Mouse (Mus musculus): ENCODE results near the gene Ldb2. TPM values are rescaled to one million over a fixed set of nuclear protein-coding genes. Genes with fewer than 3 reads are reported as not detected.

The Ldb2 gene
- total RNA-seq, 2 experiments from 2014 or later, result 34.1 to 40.6 TPM

DNA sequence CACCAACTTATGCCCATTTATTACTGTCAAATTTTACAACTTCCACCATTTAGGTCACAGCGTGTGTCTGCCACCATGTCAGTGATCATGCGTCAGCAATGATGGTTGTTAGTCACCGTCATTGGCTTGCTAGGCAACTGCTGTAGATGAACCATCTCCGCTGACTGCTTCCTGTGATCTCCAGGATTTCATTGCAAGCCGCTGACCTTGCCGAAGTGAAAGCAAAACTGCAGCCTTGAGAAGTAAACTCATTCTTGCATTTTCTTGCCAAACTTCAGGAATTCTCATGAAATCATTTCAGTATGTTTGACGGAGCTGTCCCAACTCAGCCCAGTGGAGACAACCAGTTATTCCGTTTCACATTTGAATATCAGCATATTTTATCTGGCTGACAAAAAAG, 247.4 kb downstream of the Ldb2 start:
- no peak for DNase-seq (ENCODE audit: low spot score in 2 of 2)

DNA sequence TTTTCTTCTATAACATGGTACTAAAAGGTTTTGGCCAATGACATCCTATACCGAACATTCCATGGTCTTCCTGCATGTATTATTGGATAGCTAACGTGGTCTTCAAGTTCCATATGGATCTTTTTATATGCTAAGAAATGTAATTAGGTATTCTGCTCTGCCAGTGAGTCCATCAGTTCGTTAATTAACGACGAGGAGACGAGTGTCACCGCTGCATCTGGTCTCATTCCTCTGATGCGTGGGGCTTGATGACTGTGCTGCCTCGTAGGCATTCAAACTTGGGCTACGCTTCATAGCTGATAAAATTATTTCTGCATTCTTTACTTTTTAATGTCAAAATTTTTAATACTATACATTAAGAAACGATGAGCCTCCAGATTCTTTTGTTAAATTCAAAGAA, 251.0 kb downstream of the Ldb2 start:
- DNase-seq (ENCODE audit: low spot score in 2 of 2), result no peak

DNA sequence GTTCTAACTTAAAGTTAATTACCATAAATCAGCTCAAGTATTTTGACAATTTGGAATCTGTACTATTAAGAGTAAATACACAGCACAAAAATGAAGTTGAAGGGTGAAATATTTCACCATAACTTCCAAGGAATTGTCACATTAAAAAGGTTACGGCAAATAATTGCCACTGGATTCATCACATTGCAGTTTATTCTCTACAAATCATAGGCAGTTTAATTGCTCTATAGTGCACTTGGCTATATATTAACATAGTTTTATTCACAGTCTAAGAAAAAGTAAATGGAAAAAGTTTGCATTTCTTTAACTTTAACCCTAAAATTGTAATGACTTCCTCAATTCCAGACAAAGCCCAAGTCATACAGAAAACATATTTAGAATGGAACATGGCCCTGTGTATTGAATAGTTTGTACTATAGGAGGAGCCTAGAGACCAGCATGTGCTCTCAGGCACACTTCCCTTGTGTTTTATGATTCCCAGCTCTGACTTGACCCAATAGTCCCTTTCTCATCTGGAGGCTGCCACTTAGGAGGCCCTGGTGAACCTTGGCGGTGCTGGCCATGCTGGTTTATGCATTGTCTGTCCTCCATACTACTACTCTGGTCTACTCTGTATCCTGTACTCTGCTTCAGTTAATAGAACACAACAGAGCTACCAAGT, 255.9 kb downstream of the Ldb2 start:
- DNase-seq (ENCODE audit: low spot score in 2 of 2), result no peak

DNA sequence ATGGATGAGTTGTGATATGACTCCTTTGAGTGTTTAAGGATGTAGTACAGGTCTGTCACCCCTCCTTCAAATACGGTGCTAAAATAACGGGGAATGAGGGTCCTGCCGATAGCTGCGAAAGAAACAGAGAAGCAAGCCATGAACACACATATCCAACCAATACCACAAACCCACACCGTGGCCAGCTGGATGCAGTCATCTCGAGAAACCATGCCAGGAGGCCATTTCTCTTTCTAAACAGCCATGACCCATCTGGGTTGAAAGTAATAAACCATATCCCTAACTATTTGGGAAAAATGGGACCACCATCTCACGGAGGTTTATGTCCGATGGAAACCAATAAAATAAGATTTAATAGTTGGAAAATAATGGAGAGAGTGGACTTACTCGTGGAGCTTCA, 257.7 kb downstream of the Ldb2 start:
- no peak for DNase-seq (ENCODE audit: low spot score in 2 of 2)

DNA sequence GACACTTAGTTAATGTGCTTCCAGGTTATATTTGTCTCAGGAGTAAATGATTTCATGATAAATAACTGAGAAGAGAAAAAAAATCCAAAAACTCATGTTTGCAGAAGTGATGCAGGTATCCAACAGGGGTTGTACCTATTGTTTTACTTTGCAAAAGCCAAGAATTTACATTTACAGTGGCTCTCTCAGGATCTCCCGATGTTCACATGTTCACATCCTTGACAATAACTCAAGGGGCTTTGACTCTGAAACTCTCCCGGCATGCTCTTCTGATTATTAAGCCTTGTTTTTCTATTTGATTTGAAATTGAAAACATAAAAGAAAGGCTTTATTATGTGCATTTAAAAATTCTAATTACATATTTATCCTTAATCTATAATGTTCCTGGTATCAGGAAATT, 260.8 kb downstream of the Ldb2 start:
- no peak for DNase-seq (ENCODE audit: low spot score in 2 of 2)

DNA sequence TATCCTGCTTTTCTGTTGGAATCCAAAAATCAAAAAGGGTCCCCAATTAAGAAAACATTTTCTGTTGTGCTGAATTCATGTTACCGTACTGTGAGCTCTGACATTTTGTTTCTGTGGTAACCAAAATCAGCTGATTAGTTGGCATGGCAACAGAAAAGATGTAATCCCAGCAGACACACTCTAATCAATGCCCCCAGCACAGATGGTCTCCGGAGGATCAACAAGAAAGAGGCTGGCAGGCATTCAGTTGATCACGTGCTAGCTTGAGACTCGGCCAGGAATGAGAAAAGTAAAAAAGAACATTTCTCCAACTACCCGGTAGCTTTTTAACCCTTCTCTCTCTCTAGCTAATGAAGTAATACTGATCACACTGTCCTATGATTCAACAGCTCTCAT, 261.5 kb downstream of the Ldb2 start:
- DNase-seq (ENCODE audit: low spot score in 2 of 2), result peak; percentile 83 to 98

DNA sequence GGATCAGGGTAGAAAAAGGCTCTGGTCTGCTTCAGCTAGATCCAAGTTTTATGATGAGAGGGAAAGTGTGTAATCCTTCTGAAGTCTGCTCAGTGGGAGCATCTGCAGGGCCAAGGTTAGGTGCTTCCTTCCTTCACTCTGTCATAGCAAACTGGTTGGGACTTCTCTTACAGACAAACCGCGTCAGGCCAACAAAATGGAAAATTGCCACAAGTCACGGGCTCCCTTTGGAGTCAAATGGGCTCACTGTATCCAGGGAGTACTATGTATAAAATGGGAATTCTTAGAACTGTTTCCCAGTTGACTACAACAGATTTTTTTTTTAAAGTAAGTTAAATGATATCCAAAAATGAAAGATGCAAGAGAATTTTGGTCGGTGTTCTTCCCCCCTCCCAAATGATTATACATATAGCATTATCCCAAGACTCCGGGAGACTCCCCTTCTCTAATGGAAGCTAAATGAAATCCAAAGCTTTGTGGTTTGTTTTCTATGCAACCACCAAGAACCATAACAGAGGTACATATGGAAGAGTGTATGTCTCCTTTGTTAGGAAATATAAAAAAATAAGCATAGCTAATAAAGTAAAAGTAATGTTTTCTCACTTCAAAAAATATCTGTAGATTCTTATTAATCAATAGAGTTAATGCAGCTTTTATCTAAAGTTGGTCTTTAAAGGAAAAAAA, 262.0 kb downstream of the Ldb2 start:
- DNase-seq (ENCODE audit: low spot score in 2 of 2), result no peak

DNA sequence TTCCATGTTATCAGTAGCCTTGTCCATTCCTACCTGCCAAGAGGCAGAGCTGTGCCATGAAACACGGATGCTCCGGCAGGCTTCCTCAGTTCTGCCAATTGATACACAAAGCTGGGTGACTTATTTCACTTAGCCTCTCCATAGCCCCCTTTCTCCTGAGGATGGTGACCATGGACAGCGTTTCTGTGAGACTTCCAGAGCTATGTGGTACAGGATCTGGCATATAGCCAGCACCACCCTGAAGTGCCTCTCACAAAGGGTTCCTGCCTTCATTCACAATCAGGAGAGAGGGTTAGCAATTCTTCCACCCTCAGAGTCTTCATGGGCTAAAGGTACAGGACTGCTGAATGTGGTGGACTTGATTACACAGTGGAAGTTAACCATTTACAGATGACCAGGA, 270.0 kb downstream of the Ldb2 start:
- DNase-seq (ENCODE audit: low spot score in 2 of 2), result no peak

DNA sequence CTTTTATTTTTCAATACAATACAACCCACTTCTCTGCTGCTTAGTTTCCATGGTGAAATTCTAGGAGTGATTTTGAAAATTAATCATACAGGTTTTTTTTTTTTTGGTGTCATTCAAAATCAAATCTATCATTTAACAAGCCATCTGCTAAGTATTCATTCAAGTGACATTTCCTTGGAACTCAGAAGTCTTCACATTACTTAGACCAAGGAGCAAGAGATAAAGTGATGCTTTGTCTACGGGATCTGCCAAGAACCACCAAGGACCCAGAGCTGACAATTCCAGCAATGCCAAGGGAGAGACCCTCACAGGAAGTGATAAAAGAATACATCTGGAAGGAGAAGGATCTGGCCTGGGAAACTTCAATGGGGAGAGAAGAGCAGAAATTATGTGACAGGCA, 270.5 kb downstream of the Ldb2 start:
- no peak for DNase-seq (ENCODE audit: low spot score in 2 of 2)

DNA sequence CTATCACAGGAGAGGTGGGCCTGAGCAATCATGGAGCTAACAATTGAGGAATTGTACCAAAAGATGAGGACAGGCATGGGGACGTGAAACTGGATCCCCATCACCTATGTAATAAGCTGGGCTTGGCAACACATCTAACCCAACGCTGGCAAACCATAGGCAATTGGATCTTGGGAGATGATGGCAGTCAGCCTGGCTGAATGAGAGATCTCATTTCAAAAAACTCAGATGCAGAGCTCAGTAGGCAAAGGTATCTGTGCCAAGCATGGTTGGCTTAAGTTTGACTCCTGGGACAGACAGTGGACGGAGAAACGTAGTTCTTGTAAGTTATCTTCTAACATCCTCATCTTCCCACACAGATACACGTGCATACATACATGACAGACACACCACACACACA, 294.3 kb downstream of the Ldb2 start:
- DNase-seq (ENCODE audit: low spot score in 2 of 2), result no peak

DNA sequence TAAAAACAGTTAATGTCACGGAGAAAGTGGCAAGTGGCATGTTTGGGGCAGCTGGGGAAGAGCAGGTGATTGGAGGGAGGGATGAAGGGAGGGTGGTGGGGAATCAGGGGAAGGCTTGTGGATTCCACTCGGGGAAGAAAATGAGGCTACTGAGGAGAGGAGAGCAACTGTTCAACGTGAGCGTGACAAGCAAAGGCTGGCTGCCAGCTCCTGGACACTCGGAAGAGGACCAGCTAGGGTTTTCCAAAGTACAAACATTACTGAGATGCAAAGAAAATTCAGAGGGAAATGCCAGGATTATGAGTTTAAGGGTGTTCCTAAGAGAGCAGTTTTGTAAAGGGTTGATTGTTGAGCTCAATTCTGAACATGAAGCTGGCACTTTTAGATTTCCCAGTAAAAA, 294.7 kb downstream of the Ldb2 start:
- DNase-seq (ENCODE audit: low spot score in 2 of 2), result no peak

DNA sequence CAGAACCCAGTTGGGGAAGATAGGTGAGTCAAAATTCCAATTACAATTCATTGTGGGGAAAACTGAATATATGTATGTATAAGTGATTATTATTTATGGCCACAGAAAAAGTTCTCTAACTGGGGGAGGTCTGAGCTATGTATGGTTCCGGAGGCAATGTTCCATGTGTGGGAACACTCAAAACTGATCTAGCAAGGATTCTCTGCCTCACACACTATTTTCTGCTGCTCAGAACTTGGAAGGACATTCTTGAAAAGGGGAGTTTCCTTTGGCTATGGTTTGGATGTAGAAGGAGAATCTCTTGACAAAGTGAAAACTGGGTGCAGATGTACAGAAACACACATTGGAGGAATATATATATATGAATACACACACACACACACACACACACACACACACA, 301.3 kb downstream of the Ldb2 start:
- DNase-seq (ENCODE audit: low spot score in 2 of 2), result no peak

DNA sequence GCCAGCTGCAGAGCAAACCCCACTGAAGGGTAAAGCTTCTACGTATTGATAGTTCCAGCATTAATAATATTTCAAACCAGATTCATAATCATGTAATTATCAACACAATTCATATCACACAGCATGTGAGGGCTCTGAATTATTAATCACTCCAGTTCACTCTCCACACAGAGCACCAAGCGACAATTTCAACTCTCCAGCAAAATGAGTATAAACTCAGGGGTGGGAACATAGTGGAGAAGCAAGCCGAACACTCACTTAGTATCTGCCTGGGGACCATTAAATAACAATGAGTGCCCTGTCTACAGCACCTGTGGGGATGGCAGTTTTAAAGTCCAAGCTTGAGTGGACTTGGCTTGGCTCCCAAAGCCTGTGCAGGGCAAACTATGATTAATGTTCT, 302.6 kb downstream of the Ldb2 start:
- no peak for DNase-seq (ENCODE audit: low spot score in 2 of 2)

DNA sequence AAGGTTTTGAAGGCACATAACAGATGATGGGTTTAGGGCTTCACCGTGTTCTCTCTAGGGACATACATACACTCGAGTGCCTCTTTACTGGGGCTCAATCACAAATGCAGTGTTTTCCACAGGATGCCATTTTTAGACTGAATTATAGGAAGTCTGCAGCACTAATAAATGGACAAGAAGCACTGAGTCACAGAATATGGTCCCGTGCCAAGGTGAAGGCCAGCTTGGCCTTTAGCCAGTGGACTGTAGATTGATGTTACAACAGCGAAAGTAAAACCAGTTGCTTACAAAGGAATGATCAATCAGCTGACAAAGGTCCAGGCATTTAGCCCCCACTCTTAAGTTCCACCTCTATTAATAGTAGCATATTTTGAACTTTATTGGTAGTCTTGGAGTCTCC, 304.4 kb downstream of the Ldb2 start:
- no peak for DNase-seq (ENCODE audit: low spot score in 2 of 2)

DNA sequence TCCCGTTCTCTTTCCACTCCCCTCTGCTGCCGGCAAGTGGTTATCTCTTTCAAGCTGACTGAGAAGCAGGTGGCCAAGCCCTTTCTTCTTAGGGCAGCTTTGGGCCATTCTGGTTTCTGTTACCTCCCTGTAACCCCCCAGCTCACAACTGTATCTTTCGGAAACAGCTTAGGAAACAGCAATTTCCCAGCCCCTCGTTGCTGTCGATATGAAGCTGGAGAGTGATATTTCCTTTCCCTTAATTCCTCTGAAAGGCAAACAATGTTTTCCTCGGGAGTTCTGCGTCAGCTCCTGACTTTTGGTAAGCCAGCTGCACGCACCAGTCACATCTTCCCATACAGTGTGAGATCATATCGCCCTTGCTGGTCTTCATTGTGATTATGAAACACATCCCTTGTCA, 305.3 kb downstream of the Ldb2 start:
- DNase-seq (ENCODE audit: low spot score in 2 of 2), result no peak

DNA sequence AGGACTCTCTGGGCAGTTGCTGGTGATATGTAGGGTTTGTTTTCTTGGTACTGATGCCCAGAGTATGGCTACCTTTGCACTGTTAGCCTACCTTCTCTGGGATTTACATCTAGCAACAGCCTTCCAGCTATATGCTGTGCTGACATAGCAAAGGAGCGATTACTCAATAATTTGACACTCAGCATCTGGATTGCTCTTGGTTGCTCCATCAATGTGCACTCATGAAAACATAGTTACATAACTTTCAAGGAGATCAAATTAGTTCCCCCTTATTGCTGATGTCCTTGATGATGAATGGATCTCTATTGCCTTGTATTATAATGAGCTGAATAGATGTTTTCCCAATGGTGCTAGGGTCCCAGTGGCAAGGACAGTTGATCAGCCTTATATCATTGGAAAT, 308.0 kb downstream of the Ldb2 start:
- DNase-seq (ENCODE audit: low spot score in 2 of 2), result no peak

DNA sequence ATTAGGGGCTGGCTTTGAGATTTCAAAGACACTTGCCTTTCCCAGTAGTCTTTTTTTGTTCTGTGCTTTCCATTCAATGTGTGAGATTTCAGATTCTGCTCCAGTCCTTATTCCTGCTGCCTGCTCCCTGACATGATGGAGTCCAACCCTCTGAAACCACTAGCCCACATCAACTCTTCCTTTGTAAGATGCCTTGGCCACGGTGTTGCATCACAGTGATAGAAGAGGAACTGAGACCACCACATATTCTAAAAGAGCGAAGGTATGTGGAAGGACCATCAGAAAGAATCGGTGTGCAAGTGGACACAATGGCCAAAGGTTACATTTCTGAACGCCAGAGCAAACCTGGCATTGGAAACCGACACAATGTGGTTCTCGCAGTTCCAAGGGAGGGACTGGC, 309.0 kb downstream of the Ldb2 start:
- DNase-seq (ENCODE audit: low spot score in 2 of 2), result no peak

DNA sequence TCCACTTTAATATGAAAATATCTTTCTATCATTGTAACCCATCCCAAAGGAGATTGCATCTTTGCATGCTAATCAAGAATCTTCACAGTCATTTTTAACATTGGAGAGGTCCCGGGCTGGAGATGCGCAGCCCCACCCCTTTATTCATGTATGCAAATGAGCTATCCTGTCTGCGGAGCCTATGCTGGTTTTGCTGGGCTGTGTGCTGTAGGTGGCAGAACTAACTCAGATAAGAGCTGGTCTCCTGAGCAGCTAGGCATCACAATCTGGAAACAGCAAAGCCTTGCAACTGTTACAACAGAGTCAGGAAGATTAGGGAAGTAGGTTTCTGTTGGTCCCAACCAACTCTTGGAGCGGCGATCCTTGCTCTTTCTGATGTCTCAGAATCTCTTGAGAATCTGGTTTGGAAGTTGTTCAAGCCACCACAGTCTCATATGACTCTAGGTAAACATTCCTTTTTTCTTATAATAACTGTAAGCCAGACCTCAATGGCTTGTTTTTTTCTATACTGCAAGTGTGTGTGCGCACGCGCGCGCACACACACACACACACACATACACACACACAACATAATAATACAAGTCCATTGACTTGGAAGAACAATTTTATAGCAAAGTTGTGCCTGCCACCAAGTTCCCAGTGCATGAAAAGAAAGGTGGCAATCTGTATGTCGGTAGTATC, 315.9 kb downstream of the Ldb2 start:
- peak; percentile 19 to 68 for DNase-seq (ENCODE audit: low spot score in 2 of 2)

DNA sequence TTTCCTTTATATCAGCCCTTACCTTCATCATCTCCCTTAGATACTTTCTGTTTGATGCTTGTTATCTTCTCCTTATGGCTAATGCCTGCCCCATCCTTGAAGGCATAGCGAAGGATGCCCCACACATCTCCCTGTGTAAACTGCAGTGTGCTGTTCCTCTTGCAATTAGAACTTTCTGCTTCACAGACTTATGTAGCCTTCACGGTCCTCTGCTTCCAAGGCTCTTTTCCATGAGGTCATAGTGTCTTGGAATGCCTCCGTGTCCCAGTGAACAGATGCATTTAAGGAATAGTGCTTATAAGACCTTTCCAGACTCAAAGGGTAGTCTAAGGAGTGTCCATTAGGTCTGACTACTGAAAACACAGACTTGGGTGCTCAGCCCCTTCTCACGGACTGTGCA, 318.1 kb downstream of the Ldb2 start:
- no peak for DNase-seq (ENCODE audit: low spot score in 2 of 2)

DNA sequence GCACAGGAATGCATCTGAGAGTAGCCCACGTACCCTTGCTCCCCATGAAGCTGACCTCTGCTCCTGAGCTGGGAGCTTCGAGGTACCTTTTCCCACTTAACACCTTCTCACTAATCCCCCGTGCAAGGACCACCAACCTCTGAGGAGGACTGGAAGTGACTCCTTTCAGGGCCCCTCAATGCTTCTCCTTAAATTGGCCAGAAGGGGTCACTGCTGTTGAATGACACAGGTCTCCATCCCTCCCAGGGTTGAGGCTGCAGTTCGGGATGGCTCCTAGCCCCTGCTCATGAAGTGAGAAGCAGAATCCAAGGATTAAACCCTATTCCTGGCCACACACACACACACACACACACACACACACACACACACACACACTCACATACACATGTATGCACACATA, 323.1 kb downstream of the Ldb2 start:
- DNase-seq (ENCODE audit: low spot score in 2 of 2), result no peak

DNA sequence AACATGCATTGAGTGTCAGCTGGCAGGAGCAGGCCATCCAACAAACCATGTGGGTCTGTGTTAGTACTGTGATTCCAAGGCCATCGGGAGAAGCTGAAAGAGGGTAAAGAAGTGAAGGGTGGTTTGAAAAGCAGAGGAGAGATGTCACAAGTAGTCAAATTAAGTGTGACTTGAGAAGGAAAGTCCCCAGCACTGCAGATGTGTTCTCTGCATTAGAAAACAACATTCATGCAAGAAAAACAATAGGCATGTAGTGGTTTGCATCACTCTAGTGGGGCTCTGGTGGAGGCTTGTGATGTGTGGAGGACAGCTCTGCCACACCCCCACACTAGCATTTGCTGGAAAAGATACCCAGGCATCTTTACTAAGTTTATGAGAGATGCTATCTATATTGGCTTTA, 323.9 kb downstream of the Ldb2 start:
- DNase-seq (ENCODE audit: low spot score in 2 of 2), result no peak

DNA sequence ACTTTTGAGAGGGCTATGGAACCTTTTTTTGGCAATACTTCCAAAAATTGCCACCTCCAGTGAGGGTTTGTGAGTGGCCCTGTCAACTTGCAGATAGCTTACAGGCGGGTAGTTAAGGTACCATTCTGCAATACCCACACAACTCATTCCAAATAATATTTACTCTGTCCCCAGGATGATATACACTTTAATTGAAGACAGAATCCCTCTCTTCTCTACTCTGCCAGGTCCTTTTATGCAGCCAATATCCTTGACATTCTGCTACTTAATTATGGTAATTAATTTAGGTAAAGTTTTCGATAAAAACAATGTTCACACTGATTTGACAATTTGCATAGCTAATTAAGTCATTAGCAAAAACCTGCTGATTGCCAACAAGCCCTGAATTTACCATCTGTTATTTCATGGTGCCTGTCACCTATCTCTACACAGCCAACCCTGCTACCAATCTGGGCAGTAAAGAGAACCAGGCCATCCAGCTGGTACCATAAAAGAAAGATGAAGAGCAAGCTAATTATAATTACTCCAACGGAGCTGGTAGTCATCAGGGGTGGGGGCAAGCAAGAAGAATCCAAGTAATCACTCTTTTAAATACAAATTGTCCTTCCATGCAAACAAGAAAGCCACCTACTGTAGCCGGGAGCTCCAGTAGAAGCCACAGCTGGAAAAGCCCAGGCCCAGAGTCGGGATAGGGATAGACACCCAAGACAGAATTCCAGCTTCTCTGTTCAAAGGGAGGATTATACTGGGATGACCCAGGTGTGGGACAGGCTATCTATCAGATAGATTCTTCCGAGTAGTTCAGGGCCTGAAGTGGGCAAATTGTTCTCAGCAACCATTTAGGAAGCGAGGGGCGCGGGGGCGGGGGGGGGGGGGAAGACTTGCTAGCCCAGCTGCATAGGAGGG, 325.4 kb downstream of the Ldb2 start:
- peak in 1 of 2 experiments; percentile 73 for DNase-seq (ENCODE audit: low spot score in 2 of 2)
